Mouse (Mus musculus): ENCODE data around the gene Phka2. TPM values are rescaled to one million over a fixed set of nuclear protein-coding genes. Genes with fewer than 3 reads are reported as not detected.
A peak's percentile ranks its signal among the peaks of the same experiment; 100 is the strongest.

Gene Phka2
- 10.0 and 12.6 TPM in 2 replicates for polyA plus RNA-seq (2014; fragmentation: Nextera tagmentation; extraction: Ambion mirVana)

DNA sequence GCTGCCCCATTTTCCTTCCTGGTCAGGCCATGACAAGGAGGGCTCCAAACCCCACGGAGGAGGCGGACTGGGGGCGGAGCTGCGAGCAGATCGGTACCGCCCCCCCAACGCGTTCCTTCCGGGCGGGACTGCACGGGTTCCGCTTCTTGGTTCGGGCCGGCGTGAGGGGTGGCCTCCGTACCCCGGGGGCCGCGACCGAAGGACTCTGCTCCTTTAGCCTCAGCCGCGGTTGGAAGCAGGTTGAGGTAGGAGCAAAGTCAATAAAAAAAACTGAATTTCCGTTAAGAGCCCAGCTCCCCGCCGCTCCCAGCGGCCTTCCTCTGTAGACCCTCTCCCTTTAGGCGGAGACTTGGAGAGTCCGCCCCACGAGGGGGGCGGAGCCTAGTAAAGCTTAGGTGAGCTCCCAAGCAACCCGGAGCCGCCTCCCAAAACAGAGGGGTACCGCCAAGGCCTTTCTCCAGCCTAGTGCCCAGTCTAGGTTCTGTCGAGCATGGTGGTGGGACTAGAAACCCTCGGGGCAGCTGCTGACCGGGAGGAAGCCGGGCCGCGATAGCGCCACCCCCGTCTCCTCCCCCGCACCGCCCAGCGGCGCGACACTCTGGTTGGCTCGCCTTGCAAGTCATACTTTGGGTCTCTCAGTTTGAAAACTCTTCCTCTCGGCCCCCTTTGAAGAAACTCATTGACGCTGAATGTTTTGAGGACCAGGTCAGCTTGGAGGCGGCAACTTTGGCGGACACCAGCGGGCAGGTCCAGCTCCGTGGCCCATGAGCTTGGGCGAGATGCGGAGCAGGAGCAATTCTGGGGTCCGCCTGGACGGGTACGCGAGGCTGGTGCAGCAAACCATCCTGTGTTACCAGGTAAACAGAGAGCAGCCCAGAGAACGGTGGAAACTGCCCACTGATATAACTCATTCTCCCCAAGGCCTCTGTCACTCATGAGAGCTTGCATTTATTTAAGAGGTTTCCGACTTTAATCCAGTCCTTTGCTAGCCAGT is at the start of gene Phka2:
Gene Phka2 (plus strand): TSS at position 119 of the 994 bp plus-strand sequence.
- Histone ChIP-seq H3K9me3 (replicated peaks; ENCODE audit: control insufficient read depth, low read length) (no peaks in the 10 kb centered on the region), H3K27ac (ENCODE audit: low read depth, low read length) (peak within 1 kb of the TSS; percentile 48; the same call in 1 of the 2 replicates), H3K4me2 (ENCODE audit: low read length) (peak within 1 kb of the TSS; percentile 55), H3K4me3 (ENCODE audit: low read depth, low read length) (peak within 1 kb of the TSS; percentile 51), H3K4me1 (ENCODE audit: control insufficient read depth, insufficient read depth, low read length) (peaks cover 5% of the 10 kb centered on the region), H3K9ac (ENCODE audit: low read length) (peak within 1 kb of the TSS; percentile 61), H3K27me3 (replicated peaks; ENCODE audit: control insufficient read depth, insufficient read depth, low read length) (no peaks in the 10 kb centered on the region), H3K36me3 (ENCODE audit: control insufficient read depth, insufficient read depth, low read length) (no peaks in the 10 kb centered on the region)
- DNase-seq (ENCODE audit: low spot score) (peak; percentile 86), ATAC-seq (peak; percentile 99)
- 37% methylated on average over 60 of the region's 61 CpGs for WGBS

DNA sequence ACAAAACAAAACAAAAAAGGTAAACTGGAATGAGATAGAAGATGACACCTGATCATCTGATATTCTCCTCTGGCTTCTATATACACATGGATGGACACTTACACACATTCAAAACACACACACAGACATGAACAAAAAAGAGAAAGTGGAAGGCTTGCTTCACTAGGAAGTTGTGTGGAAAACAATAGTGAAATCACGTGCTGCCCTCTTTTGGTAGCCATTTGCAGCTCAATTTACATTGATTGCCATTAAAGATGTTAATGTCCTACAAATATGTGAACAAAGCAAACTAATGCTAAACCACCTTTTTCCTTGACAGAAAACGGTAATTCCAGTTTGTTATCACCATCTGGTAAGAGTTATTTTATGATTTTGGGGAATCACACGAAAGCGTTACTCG is 46.3 kb upstream of the Phka2 start:
- no peaks in the 10 kb centered on the region for H3K4me1 ChIP-seq (ENCODE audit: control insufficient read depth, insufficient read depth, low read length)
- no peak overlapping the region for H3K4me2 ChIP-seq (ENCODE audit: low read length)
- no peaks in the 10 kb centered on the region for H3K36me3 ChIP-seq (ENCODE audit: control insufficient read depth, insufficient read depth, low read length)
- DNase-seq (ENCODE audit: low spot score) (peak; percentile 0), ATAC-seq (no peak)
- no peaks in the 10 kb centered on the region for H3K27me3 ChIP-seq (replicated peaks; ENCODE audit: control insufficient read depth, insufficient read depth, low read length)
- H3K9me3 ChIP-seq (replicated peaks; ENCODE audit: control insufficient read depth, low read length), result no peaks in the 10 kb centered on the region
- no peak overlapping the region for H3K4me3 ChIP-seq (ENCODE audit: low read depth, low read length)
- WGBS, result 70% methylated on average over 5 of the region's 5 CpGs
- H3K9ac ChIP-seq (ENCODE audit: low read length), result no peak overlapping the region
- no peak overlapping the region for H3K27ac ChIP-seq (ENCODE audit: low read depth, low read length)

DNA sequence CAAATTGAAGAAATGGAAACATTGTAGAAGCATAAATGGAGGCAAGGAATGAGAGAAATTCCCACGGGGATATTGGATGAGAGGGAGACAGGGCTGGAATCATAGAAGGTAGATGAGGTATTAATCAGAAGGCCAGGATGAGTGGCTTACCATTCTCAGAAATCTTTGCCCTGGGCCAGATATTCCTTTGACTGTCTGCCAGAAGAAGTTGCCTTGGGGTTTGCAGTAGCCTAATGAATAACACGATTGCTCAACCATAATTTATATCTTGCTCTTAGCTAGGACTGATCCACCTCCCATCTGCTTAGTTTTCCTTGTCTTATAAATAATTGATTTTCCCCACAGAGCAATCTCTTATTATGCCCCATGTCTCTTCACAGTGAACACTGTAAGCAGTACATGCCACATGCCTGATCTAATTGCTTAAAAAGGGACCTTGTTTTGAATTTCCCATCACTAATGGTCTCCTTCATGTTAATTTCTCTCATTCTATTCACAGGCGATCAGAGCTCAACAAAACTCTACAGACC is 30.6 kb upstream of the Phka2 start:
- ATAC-seq (no peak), DNase-seq (ENCODE audit: low spot score) (no peak)
- Histone ChIP-seq H3K9me3 (replicated peaks; ENCODE audit: control insufficient read depth, low read length) (no peaks in the 10 kb centered on the region), H3K4me3 (ENCODE audit: low read depth, low read length) (no peak overlapping the region), H3K27me3 (replicated peaks; ENCODE audit: control insufficient read depth, insufficient read depth, low read length) (no peaks in the 10 kb centered on the region), H3K36me3 (ENCODE audit: control insufficient read depth, insufficient read depth, low read length) (no peaks in the 10 kb centered on the region), H3K4me1 (ENCODE audit: control insufficient read depth, insufficient read depth, low read length) (no peaks in the 10 kb centered on the region), H3K27ac (ENCODE audit: low read depth, low read length) (no peak overlapping the region), H3K9ac (ENCODE audit: low read length) (no peak overlapping the region), H3K4me2 (ENCODE audit: low read length) (no peak overlapping the region)
- WGBS, result 81% methylated on average over 3 of the region's 3 CpGs

DNA sequence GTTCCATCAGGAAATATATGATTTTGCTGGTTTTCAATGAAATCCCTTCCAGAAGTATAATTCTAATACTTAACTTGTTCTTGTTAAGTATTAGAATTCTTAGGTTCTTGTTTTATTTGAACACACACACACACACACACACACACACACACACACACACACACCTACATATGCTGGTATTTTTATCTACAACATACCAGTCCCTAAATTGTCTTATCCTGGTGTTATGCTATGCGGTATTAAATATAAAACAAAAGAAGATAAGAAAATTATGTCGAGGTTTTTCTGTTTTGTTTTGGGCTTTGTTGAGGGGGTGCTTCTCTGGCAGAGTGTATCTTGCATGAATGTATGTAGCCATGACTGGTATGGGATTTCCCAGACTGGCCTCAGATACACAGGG is 12.2 kb upstream of the Phka2 start:
- Histone ChIP-seq H3K27me3 (replicated peaks; ENCODE audit: control insufficient read depth, insufficient read depth, low read length) (no peaks in the 10 kb centered on the region), H3K4me3 (ENCODE audit: low read depth, low read length) (no peak overlapping the region), H3K9me3 (replicated peaks; ENCODE audit: control insufficient read depth, low read length) (no peaks in the 10 kb centered on the region), H3K27ac (ENCODE audit: low read depth, low read length) (no peak overlapping the region), H3K9ac (ENCODE audit: low read length) (no peak overlapping the region), H3K36me3 (ENCODE audit: control insufficient read depth, insufficient read depth, low read length) (no peaks in the 10 kb centered on the region), H3K4me2 (ENCODE audit: low read length) (no peak overlapping the region), H3K4me1 (ENCODE audit: control insufficient read depth, insufficient read depth, low read length) (no peaks in the 10 kb centered on the region)
- 80% methylated on average over 2 of the region's 2 CpGs for WGBS
- no peak for DNase-seq (ENCODE audit: low spot score)
- no peak for ATAC-seq

DNA sequence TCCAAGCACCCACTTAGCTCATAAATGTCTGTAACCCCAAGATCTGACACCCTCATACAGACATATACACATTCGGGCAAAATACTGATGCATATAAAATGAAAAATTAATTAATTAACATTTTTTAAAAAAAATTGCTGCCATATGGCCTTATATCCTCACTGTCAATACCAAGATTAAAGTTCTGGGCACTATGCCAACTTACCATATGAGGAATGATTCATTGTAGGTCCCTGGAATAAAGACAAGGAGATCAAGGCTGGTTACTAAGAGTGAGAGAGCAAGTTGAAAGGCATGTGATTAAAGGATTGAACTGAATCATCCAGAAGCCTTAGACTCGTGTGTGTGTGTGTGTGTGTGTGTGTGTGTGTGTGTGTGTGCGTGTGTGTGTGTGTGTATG is 7.6 kb upstream of the Phka2 start:
- Histone ChIP-seq H3K4me3 (ENCODE audit: low read depth, low read length) (no peak overlapping the region), H3K27me3 (replicated peaks; ENCODE audit: control insufficient read depth, insufficient read depth, low read length) (no peaks in the 10 kb centered on the region), H3K4me1 (ENCODE audit: control insufficient read depth, insufficient read depth, low read length) (no peaks in the 10 kb centered on the region), H3K9me3 (replicated peaks; ENCODE audit: control insufficient read depth, low read length) (no peaks in the 10 kb centered on the region), H3K4me2 (ENCODE audit: low read length) (no peak overlapping the region), H3K36me3 (ENCODE audit: control insufficient read depth, insufficient read depth, low read length) (no peaks in the 10 kb centered on the region), H3K27ac (ENCODE audit: low read depth, low read length) (no peak overlapping the region), H3K9ac (ENCODE audit: low read length) (no peak overlapping the region)
- ATAC-seq (peak; percentile 84), DNase-seq (ENCODE audit: low spot score) (peak; percentile 77)
- WGBS, result 39% methylated on average over 3 of the region's 3 CpGs

DNA sequence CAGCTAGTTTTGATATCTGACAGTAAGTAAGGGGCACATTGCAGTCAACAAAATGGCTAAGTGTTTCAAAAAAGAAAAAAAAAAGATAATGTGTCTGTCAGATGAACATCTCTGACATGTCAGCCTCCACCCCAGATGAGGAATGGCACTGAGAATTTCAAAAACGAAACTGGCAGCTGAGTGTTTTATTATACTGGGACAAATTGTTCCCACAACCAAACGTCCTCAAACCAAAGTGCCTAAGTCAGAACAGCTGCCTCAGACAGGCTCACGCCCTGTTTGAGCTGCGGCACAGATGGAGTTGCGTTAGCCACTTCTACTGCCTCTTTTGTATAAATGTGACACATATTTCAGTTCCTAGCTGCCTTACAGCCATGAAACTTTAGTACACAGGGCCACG is 7.0 kb upstream of the Phka2 start:
- ATAC-seq (peak; percentile 40; the same call in 1 of the 2 replicates), DNase-seq (ENCODE audit: low spot score) (peak; percentile 17)
- Histone ChIP-seq H3K4me3 (ENCODE audit: low read depth, low read length) (no peak overlapping the region), H3K27me3 (replicated peaks; ENCODE audit: control insufficient read depth, insufficient read depth, low read length) (no peaks in the 10 kb centered on the region), H3K4me1 (ENCODE audit: control insufficient read depth, insufficient read depth, low read length) (no peaks in the 10 kb centered on the region), H3K4me2 (ENCODE audit: low read length) (no peak overlapping the region), H3K9me3 (replicated peaks; ENCODE audit: control insufficient read depth, low read length) (no peaks in the 10 kb centered on the region), H3K36me3 (ENCODE audit: control insufficient read depth, insufficient read depth, low read length) (no peaks in the 10 kb centered on the region), H3K9ac (ENCODE audit: low read length) (no peak overlapping the region), H3K27ac (ENCODE audit: low read depth, low read length) (no peak overlapping the region)
- 67% methylated on average over 6 of the region's 6 CpGs for WGBS

DNA sequence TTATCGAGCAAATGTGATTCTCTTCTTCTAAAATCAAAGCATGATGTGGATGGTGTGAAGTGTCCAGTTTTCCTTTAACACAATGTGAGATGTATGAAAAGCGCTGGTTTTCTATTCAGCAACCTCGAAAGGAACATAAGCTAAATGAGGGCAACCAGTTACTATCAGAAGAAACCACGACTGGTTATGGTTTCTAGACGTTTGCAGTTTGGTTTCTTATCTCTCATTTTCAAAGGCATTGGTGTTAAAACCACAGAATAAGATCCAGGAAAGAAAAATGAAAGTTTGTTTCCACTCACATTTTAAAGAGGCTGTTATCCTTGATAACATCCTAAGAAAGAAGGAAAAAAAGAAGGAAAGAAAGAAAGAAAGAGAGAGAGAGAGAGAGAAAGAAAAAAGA is 5.5 kb upstream of the Phka2 start:
- 78% methylated on average over 5 of the region's 5 CpGs for WGBS

DNA sequence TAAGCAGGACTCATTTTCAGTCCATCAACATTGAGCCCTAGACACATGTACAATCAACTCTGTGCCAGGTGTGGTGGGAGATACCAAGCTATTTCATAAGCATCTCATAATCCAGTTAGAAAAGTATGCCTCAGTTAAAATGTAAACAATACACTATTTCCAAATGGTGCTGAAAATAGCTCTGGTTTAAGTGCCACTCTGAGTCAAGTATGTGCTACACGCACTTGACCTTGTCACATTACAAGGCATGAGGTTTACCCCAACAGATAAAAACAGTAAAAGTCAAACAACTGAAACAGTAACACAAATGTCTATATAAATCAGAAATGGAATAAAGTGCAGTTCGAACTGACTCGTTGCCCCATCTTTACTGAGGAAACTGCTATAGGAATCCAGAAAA is 871 bp upstream of the Phka2 start:
- no peaks in the 10 kb centered on the region for H3K9me3 ChIP-seq (replicated peaks; ENCODE audit: control insufficient read depth, low read length)
- peaks cover 5% of the 10 kb centered on the region for H3K4me1 ChIP-seq (ENCODE audit: control insufficient read depth, insufficient read depth, low read length)
- DNase-seq (ENCODE audit: low spot score) (no peak), ATAC-seq (no peak)
- no peaks in the 10 kb centered on the region for H3K27me3 ChIP-seq (replicated peaks; ENCODE audit: control insufficient read depth, insufficient read depth, low read length)
- H3K27ac ChIP-seq (ENCODE audit: low read depth, low read length), result no peak overlapping the region
- 89% methylated on average over 3 of the region's 3 CpGs for WGBS
- no peaks in the 10 kb centered on the region for H3K36me3 ChIP-seq (ENCODE audit: control insufficient read depth, insufficient read depth, low read length)
- no peak overlapping the region for H3K4me3 ChIP-seq (ENCODE audit: low read depth, low read length)
- no peak overlapping the region for H3K4me2 ChIP-seq (ENCODE audit: low read length)
- no peak overlapping the region for H3K9ac ChIP-seq (ENCODE audit: low read length)

More for the DNA sequence above, 5.5 kb upstream of the Phka2 start:
- Histone ChIP-seq H3K27ac (ENCODE audit: low read depth, low read length) (no peak overlapping the region), H3K4me2 (ENCODE audit: low read length) (no peak overlapping the region), H3K9ac (ENCODE audit: low read length) (no peak overlapping the region), H3K27me3 (replicated peaks; ENCODE audit: control insufficient read depth, insufficient read depth, low read length) (no peaks in the 10 kb centered on the region), H3K36me3 (ENCODE audit: control insufficient read depth, insufficient read depth, low read length) (no peaks in the 10 kb centered on the region), H3K4me1 (ENCODE audit: control insufficient read depth, insufficient read depth, low read length) (no peaks in the 10 kb centered on the region), H3K9me3 (replicated peaks; ENCODE audit: control insufficient read depth, low read length) (no peaks in the 10 kb centered on the region), H3K4me3 (ENCODE audit: low read depth, low read length) (no peak overlapping the region)
- ATAC-seq, result no peak
- no peak for DNase-seq (ENCODE audit: low spot score)

DNA sequence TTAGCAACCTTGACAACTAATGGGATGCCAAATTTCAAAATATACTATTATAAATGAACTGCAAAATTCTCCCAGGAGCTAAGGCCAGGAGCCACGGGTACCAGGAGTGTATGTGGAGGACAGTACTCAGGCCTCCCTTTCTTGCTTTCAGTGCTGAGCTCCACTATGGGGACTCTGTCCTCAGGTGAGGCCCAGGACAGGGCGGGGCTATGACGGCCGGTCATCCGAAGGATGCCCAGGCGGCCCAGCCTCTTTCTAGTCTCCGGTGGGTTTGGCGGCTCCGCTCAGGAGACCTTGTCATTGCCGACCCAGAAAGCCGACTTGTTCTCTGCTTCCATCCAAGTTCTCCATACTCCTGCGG is 299 bp upstream of the Phka2 start:
- no peaks in the 10 kb centered on the region for H3K36me3 ChIP-seq (ENCODE audit: control insufficient read depth, insufficient read depth, low read length)
- peaks cover 5% of the 10 kb centered on the region for H3K4me1 ChIP-seq (ENCODE audit: control insufficient read depth, insufficient read depth, low read length)
- no peaks in the 10 kb centered on the region for H3K27me3 ChIP-seq (replicated peaks; ENCODE audit: control insufficient read depth, insufficient read depth, low read length)
- peak overlapping the region; percentile 51 for H3K4me3 ChIP-seq (ENCODE audit: low read depth, low read length)
- no peaks in the 10 kb centered on the region for H3K9me3 ChIP-seq (replicated peaks; ENCODE audit: control insufficient read depth, low read length)
- peak overlapping the region; percentile 61 for H3K9ac ChIP-seq (ENCODE audit: low read length)
- 46% methylated on average over 12 of the region's 12 CpGs for WGBS
- peak; percentile 72 for ATAC-seq
- peak overlapping the region; percentile 55 for H3K4me2 ChIP-seq (ENCODE audit: low read length)
- no peak overlapping the region for H3K27ac ChIP-seq (ENCODE audit: low read depth, low read length)
- DNase-seq (ENCODE audit: low spot score), result no peak
